Mouse (Mus musculus) left cerebral cortex, postnatal 25 days (tissue): ENCODE measurements around the gene Mmd. TPM values are rescaled to one million over a fixed set of nuclear protein-coding genes. Genes with fewer than 3 reads are reported as not detected.

ENCODE experiments used
- total RNA-seq, 2 experiments: library from RNA; stranded (reverse); gene quantifications; 2 replicates each; pipeline ENCODE4 v1.2.3; 2021

Mmd gene
- total RNA-seq, 2 experiments from 2014 or later = 227 to 240 TPM

Other genes with a start within 250 kb of the Mmd start
- 1 to 10 TPM in 1 of 2 experiments, under 1 TPM in 1; 0.94 to 1.1 TPM for gene Pctp, start 246.6 kb upstream of the Mmd start, total RNA-seq
- gene Tmem100, start 219.1 kb upstream of the Mmd start, total RNA-seq = 10 to 100 TPM; 19.2 to 19.7 TPM
- gene Gm45716, start 61.8 kb upstream of the Mmd start, total RNA-seq = 1 to 10 TPM; 4.0 to 4.8 TPM
- gene Hlf, start 141.4 kb downstream of the Mmd start, total RNA-seq = 100 to 1,000 TPM; 112 to 117 TPM